Mouse (Mus musculus) midbrain, embryonic 14.5 days (tissue): ENCODE measurements around the gene Barhl1. TPM values are rescaled to one million over a fixed set of nuclear protein-coding genes. Genes with fewer than 3 reads are reported as not detected.

Experiments
- ATAC-seq: fragments of 200-750 bp; cut with Nextera tagmentation; 2 replicates; pipeline ENCODE4 v1.8.0; 2017; ENCODE audit warnings: moderate number of reproducible peaks, moderate library complexity; ENCODE audit not compliant: low FRiP score, low TSS enrichment
- DNase-seq: peaks from one replicate; pipeline ENCODE4 v3.0.0-alpha.2; 2015
- H3K27ac ChIP-seq: fragments of 300-500 bp; sonication (generic); replicated peaks from 2 replicates; pipeline ENCODE4 v1.5.1; 2014; ENCODE audit warnings: mild to moderate bottlenecking, low read depth, low read length, moderate library complexity
- H3K27me3 ChIP-seq: fragments of 300-500 bp; sonication (generic); 2 replicates; pipeline ENCODE4 v1.6.1; 2014; ENCODE audit warnings: low read length, control low read depth, mixed read lengths; ENCODE audit not compliant: control insufficient read depth, insufficient read depth
- H3K36me3 ChIP-seq: fragments of 300-500 bp; sonication (generic); 2 replicates; pipeline ENCODE4 v1.6.1; 2014; ENCODE audit warnings: low read length, control low read depth; ENCODE audit not compliant: control insufficient read depth, insufficient read depth
- H3K4me1 ChIP-seq: fragments of 300-500 bp; sonication (generic); 2 replicates; pipeline ENCODE4 v1.6.1; 2014; ENCODE audit warnings: mild to moderate bottlenecking, antibody characterized with exemption, low read length, control low read depth; ENCODE audit not compliant: control insufficient read depth, insufficient read depth
- H3K4me2 ChIP-seq: fragments of 300-500 bp; sonication (generic); 2 replicates; pipeline ENCODE4 v1.6.1; 2014; ENCODE audit warnings: mild to moderate bottlenecking, low read length, moderate library complexity
- H3K4me3 ChIP-seq: fragments of 300-500 bp; sonication (generic); replicated peaks from 2 replicates; pipeline ENCODE4 v1.5.1; 2014; ENCODE audit warnings: low read depth, low read length
- H3K9ac ChIP-seq: fragments of 300-500 bp; sonication (generic); replicated peaks from 2 replicates; pipeline ENCODE4 v1.6.1; 2014; ENCODE audit warnings: mild to moderate bottlenecking, low read length, moderate library complexity
- H3K9me3 ChIP-seq: fragments of 300-500 bp; sonication (generic); 2 replicates; pipeline ENCODE4 v1.6.1; 2016; ENCODE audit warnings: low read length, control low read depth, mixed read lengths; ENCODE audit not compliant: control insufficient read depth
- WGBS: fragments of 180-500 bp; shearing (Covaris S2); extraction: QIAGEN DNeasy Blood & Tissue Kit; methylation state at CpG from one replicate; pipeline ENCODE4 v1.1.7; 2014; 5-methylcytosine and 5-hydroxymethylcytosine counted together
- polyA plus RNA-seq: library from polyadenylated mRNA; unstranded; fragments of >200 nt; fragmentation: Nextera tagmentation; extraction: Ambion mirVana; gene quantifications from 2 replicates; pipeline ENCODE4 v1.2.1, GENCODE M21; 2014

The Barhl1 gene
- polyA plus RNA-seq, 1 experiment from 2014 or later: 61.6 TPM

DNA sequence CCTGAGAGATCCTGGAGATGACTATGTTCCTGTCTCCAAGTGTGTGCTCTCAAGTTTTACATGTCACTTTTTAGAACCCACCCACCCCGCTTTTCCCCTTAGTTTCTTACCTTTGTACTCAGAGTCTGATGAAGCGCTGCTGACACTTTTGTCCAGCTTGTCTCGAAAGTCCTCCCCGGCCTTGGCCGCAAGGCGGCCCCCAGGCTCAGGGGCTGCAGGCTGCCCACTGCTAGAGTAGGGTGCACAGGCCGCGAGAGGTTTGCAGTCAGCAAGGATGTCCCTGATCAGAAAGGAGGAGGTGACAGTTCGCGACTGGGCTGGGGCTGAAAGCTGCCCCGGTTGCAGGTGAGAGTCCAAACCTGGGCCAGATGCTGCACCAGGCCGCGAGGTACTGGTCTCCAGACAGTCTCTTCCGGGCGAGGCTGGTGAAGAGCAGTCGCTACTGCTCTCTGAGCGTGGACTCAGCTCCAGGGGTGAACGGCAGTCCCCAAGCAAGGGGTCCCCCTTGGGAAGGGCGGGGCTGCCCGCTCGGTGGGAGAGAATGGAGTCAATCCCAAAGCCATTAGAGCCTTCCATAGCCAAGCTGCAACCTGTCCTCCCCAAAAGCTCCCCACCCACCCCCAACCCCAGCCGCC is 1.2 kb downstream of the Barhl1 start:
- Histone ChIP-seq H3K27ac (peak overlapping the region; percentile 87), H3K36me3 (no peaks in the 10 kb centered on the region), H3K27me3 (peaks cover 73% of the 10 kb centered on the region), H3K4me3 (peak overlapping the region; percentile 43), H3K4me1 (peaks cover 12% of the 10 kb centered on the region; the same call in 1 of the 2 replicates), H3K4me2 (peak overlapping the region; percentile 54), H3K9ac (peak overlapping the region; percentile 59), H3K9me3 (no peaks in the 10 kb centered on the region)
- DNase-seq: peak; percentile 43
- ATAC-seq: peak; percentile 28; the same call in 1 of the 2 replicates
- WGBS: 1% methylated on average over 22 of the region's 22 CpGs

DNA sequence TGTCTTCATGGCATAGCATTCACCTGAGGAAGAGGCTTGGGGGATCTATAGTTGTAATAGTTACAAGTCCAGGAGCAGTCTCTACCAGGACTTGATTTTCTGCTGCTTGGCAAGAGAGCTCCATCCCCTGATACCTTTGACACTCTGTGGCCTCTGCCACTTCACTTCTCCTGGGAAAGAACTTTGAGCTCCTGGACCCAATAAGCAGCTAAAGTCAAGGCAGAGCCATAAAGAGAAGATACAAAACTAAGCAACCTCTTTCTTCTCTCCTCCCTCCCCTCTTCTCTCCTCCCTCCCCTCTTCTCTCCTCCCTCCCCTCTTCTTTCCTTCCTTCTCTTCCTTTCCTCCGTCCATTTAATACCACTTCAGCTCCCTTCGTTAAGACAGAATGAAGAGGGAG is 2.3 kb downstream of the Barhl1 start:
- WGBS: 8% methylated on average over 2 of the region's 2 CpGs
- Histone ChIP-seq H3K4me1 (peaks cover 16% of the 10 kb centered on the region; the same call in 1 of the 2 replicates), H3K4me3 (peak overlapping the region; percentile 43), H3K9me3 (no peaks in the 10 kb centered on the region), H3K9ac (peak overlapping the region; percentile 59), H3K36me3 (no peaks in the 10 kb centered on the region), H3K27ac (peak overlapping the region; percentile 87), H3K27me3 (peaks cover 76% of the 10 kb centered on the region), H3K4me2 (peak overlapping the region; percentile 54)
- DNase-seq: no peak
- ATAC-seq: no peak

DNA sequence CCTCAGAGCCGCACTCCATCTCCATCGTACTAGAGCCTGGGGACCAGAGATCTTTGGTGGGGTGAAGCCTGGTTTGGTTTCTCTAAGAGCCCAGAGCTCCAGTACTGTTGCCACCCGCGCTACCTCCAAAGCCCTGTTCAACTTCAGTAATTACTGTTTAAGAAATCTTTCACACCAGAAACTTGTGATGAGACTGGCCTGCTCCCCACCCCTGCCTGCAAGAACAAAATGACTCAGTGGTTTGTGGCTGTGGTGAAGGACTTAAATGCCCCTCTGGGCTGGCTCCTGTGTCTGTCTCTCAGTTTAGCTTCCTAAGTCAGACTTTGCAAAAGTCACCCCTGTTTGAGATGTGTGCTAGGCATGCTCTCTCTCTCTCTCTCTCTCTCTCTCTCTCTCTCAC is 3.5 kb downstream of the Barhl1 start:
- peaks cover 26% of the 10 kb centered on the region for H3K4me1 ChIP-seq
- peaks cover 81% of the 10 kb centered on the region for H3K27me3 ChIP-seq
- no peak for ATAC-seq
- peak overlapping the region; percentile 87 for H3K27ac ChIP-seq
- WGBS: 2% methylated on average over 4 of the region's 4 CpGs
- peak overlapping the region; percentile 43 for H3K4me3 ChIP-seq
- H3K36me3 ChIP-seq: no peaks in the 10 kb centered on the region
- H3K4me2 ChIP-seq: peak overlapping the region; percentile 54
- no peaks in the 10 kb centered on the region for H3K9me3 ChIP-seq
- DNase-seq: peak; percentile 36
- H3K9ac ChIP-seq: peak overlapping the region; percentile 59

DNA sequence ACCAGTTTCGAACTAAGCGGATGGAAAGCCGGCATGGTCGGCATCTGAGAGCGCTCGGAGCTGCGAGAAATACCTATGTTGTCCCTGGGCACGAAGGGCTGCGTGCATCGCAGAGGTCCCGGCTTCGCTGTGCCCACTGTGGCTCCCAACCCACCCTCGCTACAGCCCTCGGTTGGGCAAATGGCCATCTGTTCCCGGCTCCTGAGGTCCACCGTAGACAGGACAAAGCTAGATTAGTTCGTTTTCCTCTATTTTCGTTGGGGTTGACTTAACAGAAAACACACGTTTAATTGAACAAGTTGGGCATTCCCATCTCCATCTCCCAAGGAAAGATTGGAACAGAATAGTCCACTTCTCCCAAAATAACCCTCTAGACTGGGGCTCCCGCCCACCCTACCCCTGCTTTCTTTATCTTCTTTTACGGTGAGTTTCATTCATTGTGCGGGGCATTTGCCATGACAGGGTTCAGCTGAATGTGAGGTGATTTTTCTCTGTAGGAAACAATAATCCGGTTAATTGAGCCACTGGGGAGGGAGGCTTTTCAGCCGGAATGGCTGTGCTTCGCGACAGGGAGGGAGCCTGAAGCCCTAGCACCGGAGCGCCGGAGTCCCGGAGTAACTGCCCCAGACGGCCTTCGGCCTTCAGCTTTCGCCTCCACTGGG is 4.3 kb downstream of the Barhl1 start:
- 1% methylated on average over 33 of the region's 33 CpGs for WGBS
- Histone ChIP-seq H3K4me1 (peaks cover 29% of the 10 kb centered on the region), H3K9ac (peak overlapping the region; percentile 59), H3K9me3 (no peaks in the 10 kb centered on the region), H3K36me3 (no peaks in the 10 kb centered on the region), H3K4me2 (peak overlapping the region; percentile 54), H3K27ac (peak overlapping the region; percentile 87), H3K4me3 (peak overlapping the region; percentile 43), H3K27me3 (peaks cover 83% of the 10 kb centered on the region)
- ATAC-seq: no peak
- peak; percentile 75 for DNase-seq

DNA sequence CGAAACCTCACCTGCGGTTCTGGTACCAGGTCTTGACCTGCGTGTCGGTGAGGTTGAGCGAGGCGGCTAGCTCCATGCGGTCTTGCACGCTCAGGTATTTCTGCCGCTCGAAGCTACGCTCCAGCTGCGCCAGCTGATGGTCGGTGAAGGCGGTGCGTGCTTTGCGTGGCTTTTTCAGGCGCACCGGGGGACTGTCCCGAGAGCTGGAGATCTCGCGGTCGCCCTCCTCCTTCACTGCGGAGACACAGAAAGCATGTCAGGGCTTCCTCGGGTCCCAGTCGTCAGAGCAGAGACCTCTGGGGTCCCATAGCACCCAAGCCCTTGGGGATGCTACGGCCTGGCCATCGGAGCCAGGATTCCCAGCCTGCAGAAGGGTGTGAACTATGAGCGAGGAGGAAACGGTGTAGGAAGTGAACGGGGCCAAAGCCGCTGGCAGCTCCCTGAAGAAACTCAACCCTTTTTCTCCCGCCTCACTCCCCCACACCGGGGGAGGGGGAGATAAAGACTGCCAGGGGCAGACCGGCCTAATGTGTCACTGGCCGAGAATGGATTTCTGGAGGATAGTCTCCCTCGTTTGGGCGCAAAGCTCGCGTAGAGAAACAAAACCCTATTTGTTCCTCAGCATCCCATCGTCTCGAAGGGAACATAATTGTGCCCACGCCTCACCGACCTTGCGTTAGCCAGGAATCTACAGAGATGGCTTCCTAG is 5.0 kb downstream of the Barhl1 start:
- H3K4me3 ChIP-seq: peak overlapping the region; percentile 43
- peaks cover 80% of the 10 kb centered on the region for H3K27me3 ChIP-seq
- H3K9ac ChIP-seq: peak overlapping the region; percentile 59
- ATAC-seq (no peak), DNase-seq (peak; percentile 64)
- H3K27ac ChIP-seq: peak overlapping the region; percentile 87
- H3K4me2 ChIP-seq: peak overlapping the region; percentile 54
- WGBS: 1% methylated on average over 44 of the region's 44 CpGs
- 0 out of 2 replicates have a peak, but pooled peaks cover 1% of the 10 kb centered on the region for H3K36me3 ChIP-seq
- H3K9me3 ChIP-seq: no peaks in the 10 kb centered on the region
- peaks cover 36% of the 10 kb centered on the region for H3K4me1 ChIP-seq

DNA sequence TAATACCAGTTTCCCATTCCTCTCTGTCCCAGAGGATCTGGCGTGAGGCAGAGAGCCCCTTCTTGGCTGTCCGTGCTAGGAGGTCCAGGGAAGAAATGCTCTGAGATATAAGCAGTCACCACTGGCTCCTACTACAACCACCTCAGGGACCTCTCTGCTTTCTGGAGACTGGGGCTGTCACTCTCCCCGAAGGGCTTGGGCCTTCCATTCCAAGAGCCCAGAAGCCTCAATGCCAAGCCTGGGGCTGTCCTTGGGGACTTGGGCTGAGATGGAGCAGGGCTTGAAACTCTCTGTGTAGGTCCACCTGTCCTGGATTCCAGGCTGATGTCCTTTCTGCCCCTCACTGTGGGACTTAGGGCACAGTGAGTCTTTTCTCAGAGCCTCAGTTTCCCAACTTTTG is 5.6 kb downstream of the Barhl1 start:
- peak; percentile 41 for DNase-seq
- Histone ChIP-seq H3K4me3 (peak overlapping the region; percentile 43), H3K27ac (peak overlapping the region; percentile 87), H3K4me2 (peak overlapping the region; percentile 54), H3K4me1 (peaks cover 36% of the 10 kb centered on the region), H3K36me3 (peaks cover 7% of the 10 kb centered on the region; the same call in 1 of the 2 replicates), H3K27me3 (peaks cover 79% of the 10 kb centered on the region), H3K9me3 (no peaks in the 10 kb centered on the region), H3K9ac (peak overlapping the region; percentile 59)
- ATAC-seq: no peak
- WGBS: 2% methylated on average over 3 of the region's 3 CpGs

DNA sequence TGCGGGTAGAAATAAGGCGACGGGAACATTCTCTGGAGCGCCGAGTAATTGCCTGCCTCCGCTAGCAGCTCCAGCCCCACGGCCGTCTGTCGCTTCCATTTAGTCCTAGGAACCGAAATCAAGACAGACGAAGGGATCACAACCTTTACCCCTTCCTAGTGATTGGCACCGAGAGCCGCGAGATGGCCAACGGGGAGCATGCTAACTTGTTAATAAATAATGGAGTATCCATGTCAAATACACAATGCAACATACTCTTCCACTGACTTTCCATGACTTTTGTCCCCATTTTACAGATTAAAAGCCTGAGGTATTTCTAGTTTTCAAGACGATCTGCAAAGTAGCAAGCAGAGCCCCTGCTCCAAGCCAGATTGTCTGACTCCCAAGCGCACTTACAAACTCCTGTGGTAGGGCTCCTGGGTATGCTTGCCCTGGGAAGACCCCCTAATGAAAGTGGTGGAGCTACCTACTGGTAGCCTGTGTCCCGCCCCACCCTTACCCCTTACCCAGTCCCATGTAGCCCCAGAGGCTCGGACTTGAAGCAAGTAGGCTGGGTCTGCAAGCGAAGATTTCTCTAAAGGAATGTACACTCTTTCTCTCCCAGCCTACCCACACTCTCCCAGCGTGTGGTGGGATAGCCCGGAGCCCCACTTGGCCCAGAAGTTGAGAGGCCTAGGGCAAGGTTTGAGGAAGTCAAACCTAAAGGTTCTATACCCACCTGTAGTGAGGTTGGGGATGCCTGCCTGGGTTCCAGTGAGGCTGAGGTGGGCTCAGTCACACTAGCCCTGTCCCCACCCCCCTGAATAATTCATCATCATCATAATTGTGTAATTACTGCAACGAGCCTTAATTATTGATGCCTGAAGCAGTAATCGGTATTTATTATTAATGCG is 6.4 kb downstream of the Barhl1 start:
- peak; percentile 38 for DNase-seq
- H3K27ac ChIP-seq: peak overlapping the region; percentile 87
- peaks cover 14% of the 10 kb centered on the region for H3K36me3 ChIP-seq
- H3K4me3 ChIP-seq: peak overlapping the region; percentile 43
- whole genome bisulfite sequencing: 6% methylated on average over 25 of the region's 25 CpGs
- peak overlapping the region; percentile 54 for H3K4me2 ChIP-seq
- H3K27me3 ChIP-seq: peaks cover 79% of the 10 kb centered on the region
- no peak for ATAC-seq
- H3K4me1 ChIP-seq: peaks cover 41% of the 10 kb centered on the region
- no peaks in the 10 kb centered on the region for H3K9me3 ChIP-seq
- H3K9ac ChIP-seq: peak overlapping the region; percentile 59
